Mouse (Mus musculus) right cerebral cortex, adult 2 months (tissue): ENCODE data around the gene Evx1.

Experiments used
- DNase-seq, 2 experiments: peaks; one replicate each; pipeline ENCODE4 v3.0.0; 2021 to 2022; ENCODE audit warnings: low spot score in 2 of 2

The Evx1 gene

GRCm38 (mm10) chr6:52291021-52291860 is 22.1 kb upstream of the Evx1 start:
- DNase-seq, result no peak

- DNase-seq, result no peak
Measured at GRCm38 (mm10) chr6:52292328-52292727, 21.0 kb upstream of the Evx1 start.

GRCm38 (mm10) chr6:52294616-52295015 is 18.7 kb upstream of the Evx1 start:
- no peak for DNase-seq

GRCm38 (mm10) chr6:52298511-52298910 is 14.8 kb upstream of the Evx1 start:
- no peak for DNase-seq

- DNase-seq, result no peak
Measured at GRCm38 (mm10) chr6:52300806-52301205, 12.5 kb upstream of the Evx1 start.

GRCm38 (mm10) chr6:52303426-52303825 is 9.9 kb upstream of the Evx1 start:
- no peak for DNase-seq

GRCm38 (mm10) chr6:52305877-52306389 is 7.4 kb upstream of the Evx1 start:
- DNase-seq, result peak; percentile 60 to 70

- no peak for DNase-seq
Measured at GRCm38 (mm10) chr6:52309766-52310165, 3.5 kb upstream of the Evx1 start.

- DNase-seq, result no peak
Measured at GRCm38 (mm10) chr6:52310366-52310765, 2.9 kb upstream of the Evx1 start.

- DNase-seq, result no peak
Measured at GRCm38 (mm10) chr6:52311661-52312557, 1.4 kb upstream of the Evx1 start.

GRCm38 (mm10) chr6:52312558-52312915 is 761 bp upstream of the Evx1 start:
- DNase-seq, result no peak

GRCm38 (mm10) chr6:52314304-52315100 is 1.2 kb downstream of the Evx1 start:
- no peak for DNase-seq

- DNase-seq, result no peak
Measured at GRCm38 (mm10) chr6:52315441-52316412, 2.4 kb downstream of the Evx1 start.

GRCm38 (mm10) chr6:52316413-52317184 is 3.3 kb downstream of the Evx1 start:
- no peak for DNase-seq

- DNase-seq, result no peak
Measured at GRCm38 (mm10) chr6:52317461-52318180, 4.3 kb downstream of the Evx1 start.

GRCm38 (mm10) chr6:52318271-52318670 is 5.0 kb downstream of the Evx1 start:
- no peak for DNase-seq

- peak in 1 of 2 experiments; percentile 4 for DNase-seq
Measured at GRCm38 (mm10) chr6:52319956-52320690, 6.8 kb downstream of the Evx1 start.
